Mouse (Mus musculus): ENCODE results near the gene Ppih. TPM values are rescaled to one million over a fixed set of nuclear protein-coding genes. Genes with fewer than 3 reads are reported as not detected.
A peak's percentile ranks its signal among the peaks of the same experiment; 100 is the strongest.

Ppih gene
- polyA plus RNA-seq, 1 experiment, result 48.0 TPM

DNA sequence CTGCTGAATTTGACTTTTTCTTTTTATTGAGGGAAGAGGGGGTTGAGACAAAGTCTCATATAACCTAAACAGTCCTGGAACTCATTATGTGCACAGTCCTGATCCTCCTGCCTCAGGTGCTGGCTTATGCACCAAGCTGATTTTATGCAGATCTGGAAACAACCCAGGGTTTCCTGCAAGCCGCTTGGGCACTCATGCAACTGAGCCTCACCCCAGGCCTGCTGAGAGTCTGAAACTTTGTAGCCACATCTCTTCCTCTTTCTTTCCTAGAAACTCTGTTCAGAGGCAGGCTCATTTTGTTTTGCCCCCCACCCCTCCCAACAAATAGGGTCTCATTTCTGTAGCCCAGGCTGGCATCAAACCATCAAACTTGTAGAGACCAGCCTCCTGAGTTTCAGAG lies 6.6 kb downstream of the Ppih start:
- DNase-seq (ENCODE audit: low read depth), result no peak
- TF ChIP-seq CTCF (IDR thresholded peaks at IDR 0.05; ENCODE audit: borderline replicate concordance, extremely low read depth, insufficient read depth, insufficient read length) (no peak), POLR2A (IDR thresholded peaks at IDR 0.05; ENCODE audit: borderline replicate concordance, extremely low read depth, insufficient read depth, insufficient read length, poor library complexity, severe bottlenecking) (no peak)

- no peak for TF ChIP-seq CTCF (IDR thresholded peaks at IDR 0.05; ENCODE audit: borderline replicate concordance, extremely low read depth, insufficient read depth, insufficient read length)
- no peak for TF ChIP-seq POLR2A (IDR thresholded peaks at IDR 0.05; ENCODE audit: borderline replicate concordance, extremely low read depth, insufficient read depth, insufficient read length, poor library complexity, severe bottlenecking)
- DNase-seq (ENCODE audit: low read depth), result no peak
Measured at GRCm38 (mm10) chr4:119305418-119305817, 14.9 kb downstream of the Ppih start.

DNA sequence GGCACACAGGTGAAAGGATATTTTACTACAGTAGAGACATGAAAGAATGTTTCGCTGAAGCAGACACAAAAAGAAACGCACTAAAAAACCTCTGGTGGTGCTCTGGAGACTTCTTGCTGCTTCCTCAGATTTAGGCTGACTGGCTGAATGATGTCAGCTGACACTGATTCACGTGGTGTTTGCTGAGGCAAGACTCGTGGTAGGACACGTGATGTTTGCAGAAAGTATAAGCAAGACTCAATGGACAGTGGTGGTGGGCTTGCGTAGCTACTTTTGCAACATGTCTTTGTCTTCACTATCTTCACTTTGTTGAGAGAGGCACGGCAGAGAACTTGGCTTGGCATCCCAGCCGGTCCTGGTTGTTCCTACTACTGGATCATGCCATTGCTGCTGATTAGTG lies 17.1 kb downstream of the Ppih start:
- no peak for DNase-seq (ENCODE audit: low read depth)
- TF ChIP-seq CTCF (IDR thresholded peaks at IDR 0.05; ENCODE audit: borderline replicate concordance, extremely low read depth, insufficient read depth, insufficient read length) (no peak), POLR2A (IDR thresholded peaks at IDR 0.05; ENCODE audit: borderline replicate concordance, extremely low read depth, insufficient read depth, insufficient read length, poor library complexity, severe bottlenecking) (no peak)

DNA sequence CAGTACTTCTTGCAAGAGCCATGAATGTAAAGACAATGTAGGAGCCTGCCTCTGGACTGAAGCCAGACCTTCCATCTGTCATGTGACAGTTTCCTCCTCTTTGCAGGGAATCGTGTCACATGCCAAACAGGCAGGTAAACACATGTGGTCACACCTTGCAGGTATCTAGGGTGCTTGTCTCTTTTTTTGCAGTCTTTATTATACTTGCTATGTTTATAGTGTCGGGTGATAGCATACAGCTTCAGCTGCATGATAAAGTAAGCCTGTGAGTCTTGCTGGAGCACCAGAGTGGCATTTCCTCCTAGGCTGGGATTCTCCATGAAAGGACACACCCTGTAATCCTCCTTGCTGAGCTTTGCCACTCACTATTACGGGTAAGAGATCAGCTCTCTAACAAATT lies 18.6 kb downstream of the Ppih start:
- DNase-seq (ENCODE audit: low read depth), result no peak
- TF ChIP-seq CTCF (IDR thresholded peaks at IDR 0.05; ENCODE audit: borderline replicate concordance, extremely low read depth, insufficient read depth, insufficient read length), result no peak

- no peak for DNase-seq (ENCODE audit: low read depth)
- TF ChIP-seq POLR2A (IDR thresholded peaks at IDR 0.05; ENCODE audit: borderline replicate concordance, extremely low read depth, insufficient read depth, insufficient read length, poor library complexity, severe bottlenecking) (no peak), CTCF (IDR thresholded peaks at IDR 0.05; ENCODE audit: borderline replicate concordance, extremely low read depth, insufficient read depth, insufficient read length) (no peak)
Measured at GRCm38 (mm10) chr4:119300761-119301160, 19.6 kb downstream of the Ppih start.

DNA sequence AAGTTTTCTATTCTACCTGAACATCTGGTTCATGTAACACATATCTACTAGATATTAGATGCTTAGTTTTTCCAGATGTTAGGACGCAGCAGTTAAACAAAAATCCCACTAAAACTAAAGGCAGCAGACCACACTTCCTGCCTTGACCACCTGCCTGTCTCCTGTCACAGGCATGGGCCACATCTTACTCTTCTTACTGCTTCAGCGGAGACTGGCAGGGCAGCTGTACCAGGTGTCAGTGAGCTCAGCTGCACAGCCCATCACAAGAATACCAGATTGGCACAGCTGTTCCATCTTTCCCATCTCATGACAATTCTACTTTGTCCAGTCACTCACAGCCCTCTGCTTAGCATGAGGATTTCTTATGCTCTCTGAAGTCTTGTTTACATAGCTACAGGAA lies 23.0 kb downstream of the Ppih start:
- DNase-seq (ENCODE audit: low read depth), result no peak
- TF ChIP-seq POLR2A (IDR thresholded peaks at IDR 0.05; ENCODE audit: borderline replicate concordance, extremely low read depth, insufficient read depth, insufficient read length, poor library complexity, severe bottlenecking) (no peak), CTCF (IDR thresholded peaks at IDR 0.05; ENCODE audit: borderline replicate concordance, extremely low read depth, insufficient read depth, insufficient read length) (no peak)

DNA sequence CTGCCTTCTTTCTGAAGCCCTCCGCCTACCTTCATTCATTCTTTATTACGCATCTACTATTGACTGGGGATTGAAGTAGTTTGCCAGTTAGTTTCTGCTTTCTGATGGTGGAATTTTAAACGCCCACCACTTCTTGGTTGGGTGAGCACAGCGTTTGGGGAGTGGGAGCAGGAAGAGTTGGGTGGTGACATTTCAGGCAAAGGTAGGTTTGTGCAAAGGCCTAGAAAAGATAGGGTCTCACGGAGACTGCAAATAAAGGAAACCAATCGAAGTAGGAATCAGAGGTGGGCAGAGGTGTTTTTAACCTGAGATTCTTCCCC lies 25.3 kb downstream of the Ppih start:
- no peak for DNase-seq (ENCODE audit: low read depth)
- TF ChIP-seq CTCF (IDR thresholded peaks at IDR 0.05; ENCODE audit: borderline replicate concordance, extremely low read depth, insufficient read depth, insufficient read length), result no peak
- TF ChIP-seq POLR2A (IDR thresholded peaks at IDR 0.05; ENCODE audit: borderline replicate concordance, extremely low read depth, insufficient read depth, insufficient read length, poor library complexity, severe bottlenecking), result no peak

DNA sequence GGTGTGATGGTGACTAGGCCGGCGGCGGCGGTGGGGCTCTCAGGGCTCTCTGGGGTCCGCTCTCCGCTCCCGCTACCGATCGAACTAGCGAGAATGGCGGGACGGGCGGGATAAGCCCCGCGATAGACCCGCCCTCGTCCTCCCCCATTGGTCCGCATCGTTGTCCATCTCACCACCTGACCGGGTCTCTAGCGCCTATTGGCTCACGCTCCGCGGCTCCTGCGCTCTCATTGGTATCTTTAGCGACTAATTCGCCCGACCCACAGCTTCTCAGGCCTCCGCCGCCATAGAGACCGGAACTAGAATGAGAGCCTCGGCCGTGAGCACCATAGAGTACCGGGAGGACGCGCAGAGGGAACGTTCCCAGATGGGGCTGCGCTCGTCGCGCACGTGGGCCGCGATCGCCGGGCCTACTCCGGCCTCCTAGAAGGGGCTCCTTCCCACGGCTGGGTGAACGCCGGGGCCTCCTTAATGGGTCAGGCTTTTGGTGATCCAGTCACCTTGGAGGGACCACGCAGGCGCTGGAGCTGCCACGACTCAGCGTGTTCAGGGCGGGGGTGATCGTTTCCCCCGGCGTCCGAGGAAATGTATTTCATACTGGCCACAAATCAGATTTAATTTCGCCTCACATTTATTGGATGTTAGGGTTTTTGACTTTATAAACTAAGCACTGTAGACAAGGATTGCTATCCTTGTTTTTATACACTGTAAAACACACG lies 25.8 kb downstream of the Ppih start, which contains the start of gene Ybx1:
Gene Ybx1, minus strand, starts transcription at position 190 of the 719 bp plus-strand sequence.
- DNase-seq (ENCODE audit: low read depth), result peak; percentile 99
- no peak for TF ChIP-seq CTCF (IDR thresholded peaks at IDR 0.05; ENCODE audit: borderline replicate concordance, extremely low read depth, insufficient read depth, insufficient read length)
- TF ChIP-seq POLR2A (IDR thresholded peaks at IDR 0.05; ENCODE audit: borderline replicate concordance, extremely low read depth, insufficient read depth, insufficient read length, poor library complexity, severe bottlenecking), result peak; percentile 69; the same call in 1 of the 2 replicates

GRCm38 (mm10) chr4:119293574-119294258 lies 26.6 kb downstream of the Ppih start:
- no peak for TF ChIP-seq CTCF (IDR thresholded peaks at IDR 0.05; ENCODE audit: borderline replicate concordance, extremely low read depth, insufficient read depth, insufficient read length)
- no peak for TF ChIP-seq POLR2A (IDR thresholded peaks at IDR 0.05; ENCODE audit: borderline replicate concordance, extremely low read depth, insufficient read depth, insufficient read length, poor library complexity, severe bottlenecking)

DNA sequence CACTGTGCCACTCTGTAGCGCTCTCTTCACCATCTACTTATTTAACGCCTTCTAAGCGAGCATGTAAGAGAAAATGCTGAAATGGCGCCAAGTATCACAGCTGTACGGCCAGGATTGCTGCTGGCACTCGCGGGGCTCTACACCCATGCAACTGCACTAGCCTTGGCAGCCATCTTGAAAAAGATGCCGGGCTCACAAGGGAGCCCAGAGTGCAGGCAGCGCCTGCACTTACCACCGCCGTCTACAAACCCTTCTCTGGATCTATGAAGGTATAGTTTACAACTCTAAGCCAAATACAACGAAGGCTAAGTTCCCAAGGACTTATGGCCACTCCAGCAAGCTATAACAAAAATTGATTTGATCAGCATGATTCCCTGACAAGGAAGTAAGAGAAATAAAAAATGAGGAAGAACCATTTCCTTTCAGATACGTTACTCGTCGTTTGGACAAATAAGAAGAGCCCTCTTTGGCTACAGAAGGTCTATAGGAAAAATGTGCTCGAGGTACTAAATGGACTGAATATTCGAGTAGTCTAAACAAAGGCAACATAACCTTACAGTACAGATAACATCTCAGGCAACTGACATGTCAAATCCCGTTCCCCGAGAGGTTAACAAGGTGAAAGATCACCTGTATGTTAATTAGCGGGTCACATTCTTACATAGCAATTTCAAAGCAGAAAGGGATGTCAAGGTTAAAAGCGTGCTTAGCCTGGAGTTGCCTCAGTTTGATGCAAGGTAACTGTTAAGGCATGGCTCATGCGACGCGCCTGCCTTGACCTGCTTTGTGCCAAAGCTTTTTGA lies 27.4 kb downstream of the Ppih start:
- TF ChIP-seq CTCF (IDR thresholded peaks at IDR 0.05; ENCODE audit: borderline replicate concordance, extremely low read depth, insufficient read depth, insufficient read length) (no peak), POLR2A (IDR thresholded peaks at IDR 0.05; ENCODE audit: borderline replicate concordance, extremely low read depth, insufficient read depth, insufficient read length, poor library complexity, severe bottlenecking) (no peak)
- peak; percentile 88 for DNase-seq (ENCODE audit: low read depth)

More at GRCm38 (mm10) chr4:119293574-119294258, 26.6 kb downstream of the Ppih start:
- peak; percentile 31 for DNase-seq (ENCODE audit: low read depth)

DNA sequence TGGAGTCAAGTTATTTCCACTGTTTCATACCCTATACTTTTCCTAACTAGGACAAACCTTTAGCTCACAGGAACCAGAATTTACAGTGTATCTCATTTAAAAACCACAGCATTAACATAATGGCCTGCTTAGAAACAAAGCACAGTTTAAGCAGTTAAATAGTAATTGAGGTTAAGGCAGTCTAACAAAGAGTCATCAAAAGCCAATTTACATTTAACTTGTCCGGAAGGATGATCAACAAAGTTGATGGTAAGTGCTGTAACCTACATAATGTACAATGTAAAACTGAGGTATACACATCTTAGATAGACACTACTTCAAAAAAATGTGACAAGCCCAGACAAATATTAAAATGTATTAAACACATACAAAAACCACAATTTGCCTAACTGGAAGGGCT lies 28.4 kb downstream of the Ppih start:
- TF ChIP-seq CTCF (IDR thresholded peaks at IDR 0.05; ENCODE audit: borderline replicate concordance, extremely low read depth, insufficient read depth, insufficient read length) (no peak), POLR2A (IDR thresholded peaks at IDR 0.05; ENCODE audit: borderline replicate concordance, extremely low read depth, insufficient read depth, insufficient read length, poor library complexity, severe bottlenecking) (no peak)
- no peak for DNase-seq (ENCODE audit: low read depth)

Data from brain, embryonic 14.5 days (tissue).